Mouse (Mus musculus) small intestine, adult 2 months (tissue): ENCODE results near the gene Nyx. TPM values are rescaled to one million over a fixed set of nuclear protein-coding genes. Genes with fewer than 3 reads are reported as not detected.

ENCODE experiments used
- H3K27ac ChIP-seq: fragments of 200-500 bp; 2 replicates; pipeline ENCODE4 v1.5.1; 2012; ENCODE audit warnings: low read depth, low read length, control low read depth, inconsistent platforms; ENCODE audit not compliant: insufficient read depth
- H3K27me3 ChIP-seq: fragments of 200-500 bp; 2 replicates; pipeline ENCODE4 v1.6.1; 2012; ENCODE audit warnings: mild to moderate bottlenecking, moderate library complexity, low read length, inconsistent platforms; ENCODE audit not compliant: control insufficient read depth, insufficient read depth
- H3K36me3 ChIP-seq: fragments of 200-500 bp; 2 replicates; pipeline ENCODE4 v1.6.1; 2012; ENCODE audit warnings: mild to moderate bottlenecking, low read length, control low read depth, inconsistent platforms; ENCODE audit not compliant: control insufficient read depth, insufficient read depth
- H3K4me1 ChIP-seq: fragments of 200-500 bp; 2 replicates; pipeline ENCODE4 v1.6.1; 2012; ENCODE audit warnings: low read length, inconsistent platforms, mixed read lengths; ENCODE audit not compliant: control insufficient read depth, insufficient read depth, insufficient read length
- H3K4me3 ChIP-seq: fragments of 200-500 bp; 2 replicates; pipeline ENCODE4 v1.5.1; 2012; ENCODE audit warnings: low read depth, mild to moderate bottlenecking, control low read depth, inconsistent platforms, low read length, moderate library complexity
- CTCF ChIP-seq: fragments of 200-500 bp; IDR thresholded peaks from 2 replicates; pipeline ENCODE4 v1.5.1; 2012; ENCODE audit warnings: low read depth, mild to moderate bottlenecking, control low read depth, inconsistent platforms, low read length, moderate library complexity, mixed read lengths; ENCODE audit not compliant: insufficient replicate concordance, insufficient read length; ENCODE audit errors: extremely low read depth
- POLR2A ChIP-seq: fragments of 200-500 bp; IDR thresholded peaks from 2 replicates; pipeline ENCODE4 v1.6.1; 2012; ENCODE audit warnings: low read depth, mild to moderate bottlenecking, control low read depth, inconsistent platforms, low read length, moderate library complexity
- WGBS: fragments of 180-500 bp; shearing (Covaris S2); methylation state at CpG from one replicate; pipeline ENCODE4 v1.1.7; 2018; 5-methylcytosine and 5-hydroxymethylcytosine counted together
- polyA plus RNA-seq: library from polyadenylated mRNA; depleted of rRNA; stranded (reverse); fragments of >200 nt; gene quantifications from 2 replicates; pipeline ENCODE4 v1.2.3, GENCODE M21; 2012

Gene Nyx
- polyA plus RNA-seq, 1 experiment, result 1.4 TPM

- peak overlapping the region; percentile 95 for H3K27ac ChIP-seq
- whole genome bisulfite sequencing, result 23% methylated on average over 2 of the region's 2 CpGs
Observed at GRCm38 (mm10) chrX:13462982-13463517, 2.9 kb upstream of the Nyx start.

GRCm38 (mm10) chrX:13466681-13467080, 771 bp downstream of the Nyx start:
- WGBS, result 82% methylated on average over 2 of the region's 2 CpGs
- H3K27me3 ChIP-seq, result no peaks in the 10 kb centered on the region
- H3K4me1 ChIP-seq, result peaks cover 27% of the 10 kb centered on the region; the same call in 1 of the 2 replicates
- TF ChIP-seq POLR2A (no peak), CTCF (no peak)
- peak overlapping the region; percentile 8; the same call in 1 of the 2 replicates for H3K27ac ChIP-seq
- no peak overlapping the region for H3K4me3 ChIP-seq
- H3K36me3 ChIP-seq, result no peaks in the 10 kb centered on the region

More at GRCm38 (mm10) chrX:13462982-13463517, 2.9 kb upstream of the Nyx start:
- Histone ChIP-seq H3K4me1 (peaks cover 18% of the 10 kb centered on the region; the same call in 1 of the 2 replicates), H3K36me3 (no peaks in the 10 kb centered on the region), H3K4me3 (no peak overlapping the region), H3K27me3 (no peaks in the 10 kb centered on the region)
- TF ChIP-seq POLR2A, result no peak
- no peak for TF ChIP-seq CTCF

- no peak for TF ChIP-seq POLR2A
- no peak for TF ChIP-seq CTCF
- Histone ChIP-seq H3K4me1 (peaks cover 27% of the 10 kb centered on the region; the same call in 1 of the 2 replicates), H3K36me3 (no peaks in the 10 kb centered on the region), H3K4me3 (no peak overlapping the region), H3K27me3 (no peaks in the 10 kb centered on the region), H3K27ac (peak overlapping the region; percentile 8; the same call in 1 of the 2 replicates)
- WGBS, result 88% methylated on average over 6 of the region's 6 CpGs
Observed at GRCm38 (mm10) chrX:13467121-13467571, 1.2 kb downstream of the Nyx start.

- no peaks in the 10 kb centered on the region for H3K27me3 ChIP-seq
- WGBS, result 53% methylated on average over 9 of the region's 9 CpGs
- H3K4me3 ChIP-seq, result no peak overlapping the region
- H3K27ac ChIP-seq, result peak overlapping the region; percentile 95
- TF ChIP-seq POLR2A (no peak), CTCF (no peak)
- H3K4me1 ChIP-seq, result peaks cover 19% of the 10 kb centered on the region; the same call in 1 of the 2 replicates
- no peaks in the 10 kb centered on the region for H3K36me3 ChIP-seq
Observed at GRCm38 (mm10) chrX:13469160-13470116, 3.5 kb downstream of the Nyx start.

GRCm38 (mm10) chrX:13471925-13472324, 6.0 kb downstream of the Nyx start:
- WGBS, result 90% methylated on average over 3 of the region's 3 CpGs
- TF ChIP-seq POLR2A, result no peak
- TF ChIP-seq CTCF, result no peak
- no peaks in the 10 kb centered on the region for H3K36me3 ChIP-seq
- no peak overlapping the region for H3K4me3 ChIP-seq
- H3K27me3 ChIP-seq, result no peaks in the 10 kb centered on the region
- H3K27ac ChIP-seq, result no peak overlapping the region
- H3K4me1 ChIP-seq, result peaks cover 16% of the 10 kb centered on the region; the same call in 1 of the 2 replicates

- peaks cover 14% of the 10 kb centered on the region; the same call in 1 of the 2 replicates for H3K4me1 ChIP-seq
- no peak overlapping the region for H3K4me3 ChIP-seq
- no peak overlapping the region for H3K27ac ChIP-seq
- WGBS, result 87% methylated on average over 4 of the region's 4 CpGs
- no peak for TF ChIP-seq POLR2A
- no peak for TF ChIP-seq CTCF
- H3K36me3 ChIP-seq, result no peaks in the 10 kb centered on the region
- H3K27me3 ChIP-seq, result no peaks in the 10 kb centered on the region
Observed at GRCm38 (mm10) chrX:13472751-13473225, 6.9 kb downstream of the Nyx start.
